ENCODE assay signal across 23 mouse cellular contexts in the genomic region with DNA sequence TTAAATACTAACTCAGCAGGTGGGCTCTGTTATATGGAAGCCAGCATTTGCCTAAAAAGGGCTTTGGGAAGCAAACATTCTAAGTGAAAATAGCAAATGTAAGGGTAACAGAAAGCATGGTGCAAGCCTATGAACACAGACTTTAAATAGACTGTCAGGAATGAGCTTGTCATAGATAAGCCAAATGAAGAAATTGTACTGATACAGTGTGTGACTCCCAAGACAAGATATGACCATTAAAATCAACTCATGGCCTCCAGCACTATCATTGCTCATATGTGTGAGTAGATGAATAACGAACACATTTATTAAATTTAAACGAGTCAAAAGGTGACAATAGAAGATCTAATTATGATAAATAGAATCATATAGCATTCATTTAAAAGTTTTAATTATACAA.
A peak's percentile ranks its signal among the peaks of the same experiment; 100 is the strongest.
DNase-seq lines count a peak whose midpoint lies in the region; ATAC-seq lines count a peak whose summit lies in the region.
"Had no signal": no experiment of that assay in that cellular context is flagged by ENCODE, and none has a peak within 500 bp of the region (broad histone marks: within the 10 kb centered on the region; RNA-seq: fewer than 3 reads in every experiment).

No protein-coding gene starts in this region.

- H3K27me3 ChIP-seq in liver, embryonic 12.5 days (replicated peaks): 0 out of 2 replicates have a peak, but pooled peaks cover 3% of the 10 kb centered on the region
- H3K27me3 ChIP-seq in midbrain, embryonic 11.5 days (ENCODE audit: control insufficient read depth, insufficient read depth, low read length): no peaks in the 10 kb centered on the region
- no peaks in the 10 kb centered on the region for H3K27me3 ChIP-seq in midbrain, embryonic 15.5 days (replicated peaks)
- H3K27me3 ChIP-seq: CH12.LX; hindbrain, embryonic 12.5 days; hindbrain, embryonic 15.5 days; Patski had no signal

- H3K4me2 ChIP-seq in liver, embryonic 12.5 days: no peak overlapping the region
- no peak overlapping the region for H3K4me2 ChIP-seq in midbrain, embryonic 11.5 days
- no peak overlapping the region for H3K4me2 ChIP-seq in midbrain, embryonic 15.5 days
- H3K4me2 ChIP-seq: heart, embryonic 11.5 days; hindbrain, embryonic 12.5 days; hindbrain, embryonic 15.5 days had no signal

- ATAC-seq in liver, embryonic 12.5 days: peak; percentile 84
- no peak for ATAC-seq in midbrain, embryonic 11.5 days (ENCODE audit: low FRiP score)
- ATAC-seq in midbrain, embryonic 15.5 days (replicated peaks): no peak
- ATAC-seq in megakaryocyte progenitor cell, adult 5-6 weeks (replicated peaks; ENCODE audit: poor library complexity): 0 out of 2 replicates have a peak, but pooled peaks have one; percentile 29
- ATAC-seq: forebrain, embryonic 14.5 days; forebrain, postnatal 0 days; Patski had no signal

- H3K9me3 ChIP-seq in liver, embryonic 12.5 days (replicated peaks): no peaks in the 10 kb centered on the region
- H3K9me3 ChIP-seq in midbrain, embryonic 11.5 days (ENCODE audit: control insufficient read depth, low read length): no peaks in the 10 kb centered on the region
- no peaks in the 10 kb centered on the region for H3K9me3 ChIP-seq in midbrain, embryonic 15.5 days
- H3K9me3 ChIP-seq: G1E; hindbrain, embryonic 12.5 days; hindbrain, embryonic 15.5 days had no signal

- H3K4me1 ChIP-seq in liver, embryonic 12.5 days: peaks cover 23% of the 10 kb centered on the region
- no peaks in the 10 kb centered on the region for H3K4me1 ChIP-seq in midbrain, embryonic 11.5 days (ENCODE audit: control insufficient read depth, insufficient read depth, low read length)
- no peaks in the 10 kb centered on the region for H3K4me1 ChIP-seq in midbrain, embryonic 15.5 days
- H3K4me1 ChIP-seq: hindbrain, embryonic 12.5 days; hindbrain, embryonic 15.5 days had no signal

- 59% methylated on average over 2 of the region's 2 CpGs for WGBS in liver, embryonic 12.5 days (ENCODE audit: insufficient replicate concordance)
- 87% methylated on average over 2 of the region's 2 CpGs for WGBS in midbrain, embryonic 11.5 days
- 95% methylated on average over 2 of the region's 2 CpGs for WGBS in midbrain, embryonic 15.5 days

- no peak for DNase-seq in liver
- DNase-seq in midbrain, embryonic 11.5 days (ENCODE audit: low spot score, missing footprints): peak; percentile 44
- DNase-seq in frontal cortex, postnatal 25 days (ENCODE audit: low spot score in 2 of 2): no peak
- DNase-seq: adrenal gland, postnatal 10 days; adrenal gland, postnatal 36 days; B cell, adult 2 months; cerebellum, adult 18-20 months; cerebellum, adult 9-10 months; cerebellum, postnatal 14 days; forebrain, postnatal 0 days; gastrocnemius, postnatal 10 days; gastrocnemius, postnatal 36 days; heart, adult 11 months had no signal

- no peak overlapping the region for H3K9ac ChIP-seq in liver, embryonic 12.5 days
- H3K9ac ChIP-seq in midbrain, embryonic 11.5 days (ENCODE audit: low read length): no peak overlapping the region
- H3K9ac ChIP-seq in midbrain, embryonic 15.5 days: no peak overlapping the region
- H3K9ac ChIP-seq: forebrain, postnatal 0 days; hindbrain, embryonic 12.5 days; hindbrain, embryonic 15.5 days had no signal

- H3K4me3 ChIP-seq in liver, embryonic 12.5 days: no peak overlapping the region
- no peak overlapping the region for H3K4me3 ChIP-seq in midbrain, embryonic 11.5 days (ENCODE audit: low read depth, low read length)
- no peak overlapping the region for H3K4me3 ChIP-seq in midbrain, embryonic 15.5 days
- H3K4me3 ChIP-seq: hindbrain, embryonic 12.5 days; hindbrain, embryonic 15.5 days had no signal

- H3K27ac ChIP-seq in liver, embryonic 12.5 days: no peak overlapping the region
- H3K27ac ChIP-seq in midbrain, embryonic 11.5 days (ENCODE audit: low read depth, low read length): no peak overlapping the region
- no peak overlapping the region for H3K27ac ChIP-seq in midbrain, embryonic 15.5 days
- H3K27ac ChIP-seq: hindbrain, embryonic 12.5 days; hindbrain, embryonic 15.5 days had no signal

- no peaks in the 10 kb centered on the region for H3K36me3 ChIP-seq in liver, embryonic 12.5 days
- H3K36me3 ChIP-seq in midbrain, embryonic 11.5 days (ENCODE audit: control insufficient read depth, insufficient read depth, low read length): no peaks in the 10 kb centered on the region
- H3K36me3 ChIP-seq in midbrain, embryonic 15.5 days (replicated peaks): no peaks in the 10 kb centered on the region
- H3K36me3 ChIP-seq: G1E; hindbrain, embryonic 12.5 days; hindbrain, embryonic 15.5 days had no signal

Comparison
In these comparisons a context has a peak if more than half of its experiments do, and no peak if none do; other contexts are left out.
1. ATAC-seq: peak in liver, embryonic 12.5 days (single experiment) and megakaryocyte progenitor cell, adult 5-6 weeks (single experiment); none in midbrain, embryonic 11.5 days (single experiment) and midbrain, embryonic 15.5 days (single experiment).